Mouse (Mus musculus): ENCODE measurements around the gene Aph1a.
A peak's percentile ranks its signal among the peaks of the same experiment; 100 is the strongest.
"Not testable (repeated sequence)": the region's sequence is repeated elsewhere in the genome, so short reads cannot be mapped to it uniquely, and the experiment has no call there.

Gene Aph1a

GRCm38 (mm10) chr3:95916760-95917159, 23.0 kb downstream of the Aph1a start:
- no peak for DNase-seq (ENCODE audit: low spot score in 2 of 2)

DNA sequence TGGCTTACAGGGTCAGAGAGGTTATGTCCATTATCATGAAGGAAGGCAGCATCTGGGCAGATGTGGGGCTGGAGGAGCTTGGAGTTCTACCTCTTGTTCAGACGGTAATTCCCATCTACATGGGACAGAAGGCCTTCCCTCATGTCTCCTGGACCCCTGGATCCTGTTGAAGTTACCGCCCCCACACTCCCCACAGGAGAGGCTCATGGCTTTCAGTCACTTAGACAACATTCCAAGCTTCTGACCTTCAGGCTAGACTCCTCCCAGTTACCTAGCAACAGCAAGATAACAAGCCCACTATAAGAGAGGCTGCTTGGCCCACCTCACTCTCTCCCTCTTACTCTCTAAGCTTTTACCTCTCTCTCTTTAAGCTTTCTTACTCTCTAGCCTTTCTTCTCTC, 26.8 kb downstream of the Aph1a start:
- not testable (repeated sequence) for DNase-seq (ENCODE audit: low spot score in 2 of 2)

DNA sequence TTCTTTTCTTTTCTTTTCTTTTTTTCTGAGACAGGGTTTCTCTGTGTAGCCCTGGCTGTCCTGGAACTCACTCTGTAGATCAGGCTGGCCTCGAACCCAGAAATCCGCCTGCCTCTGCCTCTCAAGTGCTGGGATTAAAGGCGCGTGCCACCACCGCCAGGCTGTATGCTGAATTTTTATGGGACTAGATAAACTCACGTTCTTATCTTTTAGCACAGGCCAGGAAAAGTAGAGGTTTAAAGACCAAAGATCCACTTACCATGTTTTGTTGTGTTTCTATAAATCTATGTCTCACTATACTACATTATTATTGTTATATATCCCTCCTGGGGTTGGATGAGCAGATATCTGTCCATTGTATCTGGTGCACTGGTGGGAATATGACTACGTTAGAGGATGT, 29.7 kb downstream of the Aph1a start:
- not testable (repeated sequence) for DNase-seq (ENCODE audit: low spot score in 2 of 2)

DNA sequence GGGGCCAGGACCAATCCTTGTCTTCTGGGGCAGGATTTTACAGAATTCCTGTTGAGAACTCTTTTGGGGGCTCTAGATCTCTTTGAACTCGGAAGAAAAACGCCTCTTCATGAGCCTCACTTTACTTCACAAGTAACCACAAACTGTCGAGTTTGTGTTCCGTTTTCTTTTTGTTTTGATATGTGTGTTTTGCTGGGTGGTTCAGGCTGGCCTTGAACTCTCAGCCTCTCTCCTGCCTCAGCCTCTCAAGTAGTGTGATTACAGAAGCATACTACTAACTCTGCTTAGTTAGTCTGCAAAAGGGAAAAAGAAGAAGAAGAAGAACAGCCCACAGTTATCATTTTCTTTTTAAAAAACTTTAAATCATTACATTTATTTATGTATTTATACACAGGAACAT, 30.4 kb downstream of the Aph1a start:
- DNase-seq (ENCODE audit: low spot score in 2 of 2), result no peak

- no peak for DNase-seq (ENCODE audit: low spot score in 2 of 2)
Measured at GRCm38 (mm10) chr3:95925087-95925486, 31.3 kb downstream of the Aph1a start.

DNA sequence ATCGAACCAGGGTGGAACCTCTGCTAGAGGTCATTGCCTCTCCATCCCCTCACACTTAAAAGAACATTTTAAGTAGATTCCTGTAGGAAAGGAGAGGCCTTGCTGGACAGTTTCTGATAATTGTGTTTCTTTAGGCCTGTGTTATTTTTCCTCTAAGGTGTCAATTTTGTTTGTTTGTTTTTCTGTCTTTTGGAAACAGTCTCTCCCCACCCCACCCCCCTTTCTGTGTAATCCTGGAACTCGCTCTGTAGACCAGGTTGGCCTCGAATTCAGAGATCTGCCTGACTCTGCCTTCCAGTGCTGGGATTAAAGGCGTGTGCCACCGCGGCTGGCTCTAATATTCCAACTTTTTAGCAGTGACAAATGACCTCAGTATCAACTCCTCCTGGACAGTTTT, 34.5 kb downstream of the Aph1a start:
- DNase-seq (ENCODE audit: low spot score in 2 of 2), result no peak

DNA sequence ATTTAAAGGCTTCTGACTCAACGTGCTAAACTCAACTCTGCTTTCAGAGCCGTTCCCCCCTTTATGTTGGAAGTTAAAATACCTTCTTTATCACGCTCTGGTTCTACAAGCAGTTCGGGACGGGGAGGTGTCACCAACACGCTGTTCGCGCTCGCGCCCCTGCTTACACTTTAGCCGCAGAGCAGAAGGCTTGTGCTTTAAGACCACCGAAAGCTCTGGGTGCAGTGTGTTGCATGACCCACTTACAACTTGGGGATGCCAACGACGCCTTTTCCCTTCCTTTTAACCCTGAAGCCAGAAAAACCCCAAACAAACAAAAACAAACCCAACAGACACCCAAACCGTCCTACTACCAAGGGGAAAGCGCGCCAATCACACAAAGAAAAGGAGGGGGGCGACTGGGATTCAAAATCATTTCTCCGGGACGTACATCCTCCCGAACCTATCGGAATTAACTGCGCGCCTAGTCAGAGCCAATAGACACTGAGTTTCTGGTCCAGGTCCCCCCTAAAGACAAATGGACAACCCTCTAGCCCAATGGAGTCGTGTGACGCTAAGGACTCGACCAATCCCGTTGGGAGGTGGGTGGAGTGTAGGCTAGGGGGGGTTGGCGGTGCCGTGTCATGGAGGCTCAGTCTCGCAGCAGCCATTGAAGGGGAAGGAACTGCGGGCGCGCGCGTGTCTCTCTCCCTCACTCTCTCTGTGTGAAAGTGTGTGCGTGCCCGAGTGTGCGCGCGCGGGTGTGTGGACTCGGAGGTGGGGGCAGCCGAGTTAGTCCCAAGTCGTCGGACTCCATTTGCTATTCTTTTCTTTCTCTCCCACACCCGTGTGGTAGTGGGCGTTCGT, 35.1 kb downstream of the Aph1a start, which contains the start of gene Anp32e:
TSS of gene Anp32e (plus strand) at position 589 of the 846 bp plus-strand sequence.
- DNase-seq (ENCODE audit: low spot score in 2 of 2), result peak; percentile 96 to 99

- no peak for DNase-seq (ENCODE audit: low spot score in 2 of 2)
Measured at GRCm38 (mm10) chr3:95929581-95930470, 36.1 kb downstream of the Aph1a start.

DNA sequence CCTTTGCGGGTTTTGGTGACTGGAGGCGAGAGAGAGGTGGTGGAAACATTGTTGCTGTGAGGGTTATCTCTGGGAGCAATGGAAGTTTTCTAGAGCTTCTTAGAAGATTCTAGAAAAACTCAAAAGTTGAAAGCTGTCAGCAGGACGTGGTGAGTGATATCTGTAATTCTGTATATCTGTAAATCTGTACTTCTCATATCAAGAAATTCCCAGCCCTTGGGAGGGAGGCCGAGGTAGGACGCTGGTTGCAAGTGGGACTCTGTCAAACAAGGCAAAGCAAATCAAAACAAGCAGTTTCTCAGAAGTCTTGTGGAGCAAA, 36.7 kb downstream of the Aph1a start:
- DNase-seq (ENCODE audit: low spot score in 2 of 2), result no peak

GRCm38 (mm10) chr3:95931471-95931870, 37.7 kb downstream of the Aph1a start:
- DNase-seq (ENCODE audit: low spot score in 2 of 2), result no peak

DNA sequence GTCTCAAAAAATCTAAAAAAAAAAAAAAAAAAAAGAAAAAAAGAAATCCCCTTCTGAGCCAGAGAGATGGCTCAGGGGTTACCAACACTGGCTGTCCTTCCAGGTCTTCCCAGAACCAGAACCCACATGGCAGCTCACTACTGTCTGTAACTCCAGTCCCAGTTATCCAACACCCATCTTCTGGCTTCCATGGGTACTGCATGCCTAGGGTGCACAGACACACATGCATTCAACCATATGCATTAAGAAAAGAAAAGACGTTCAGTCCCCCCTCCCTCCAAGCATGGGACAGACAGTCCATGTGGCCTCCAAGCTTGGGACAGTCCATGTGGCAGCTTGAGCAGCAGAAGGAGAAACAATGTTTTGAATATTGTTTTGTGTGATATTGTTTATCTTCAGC, 38.4 kb downstream of the Aph1a start:
- no peak for DNase-seq (ENCODE audit: low spot score in 2 of 2)

DNA sequence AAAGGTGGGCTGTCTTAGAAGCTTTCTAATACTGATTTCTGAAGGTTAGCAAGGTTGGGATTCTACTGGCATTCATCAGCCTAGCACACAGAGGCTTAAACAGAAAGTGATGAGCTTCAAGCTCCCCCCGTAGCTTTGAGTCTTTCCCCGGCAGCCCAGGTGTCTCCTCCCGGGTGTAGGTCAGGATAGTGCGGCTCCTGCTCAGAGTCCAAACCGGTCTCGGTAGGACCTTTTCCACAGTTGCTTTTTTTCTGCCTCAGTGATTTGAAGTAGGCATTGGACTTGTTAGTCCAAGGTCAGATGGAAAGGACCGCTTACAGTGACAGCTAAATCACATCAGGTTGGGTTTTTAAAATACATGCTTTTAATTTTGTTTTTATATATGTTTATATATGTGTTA, 38.8 kb downstream of the Aph1a start:
- no peak for DNase-seq (ENCODE audit: low spot score in 2 of 2)

DNA sequence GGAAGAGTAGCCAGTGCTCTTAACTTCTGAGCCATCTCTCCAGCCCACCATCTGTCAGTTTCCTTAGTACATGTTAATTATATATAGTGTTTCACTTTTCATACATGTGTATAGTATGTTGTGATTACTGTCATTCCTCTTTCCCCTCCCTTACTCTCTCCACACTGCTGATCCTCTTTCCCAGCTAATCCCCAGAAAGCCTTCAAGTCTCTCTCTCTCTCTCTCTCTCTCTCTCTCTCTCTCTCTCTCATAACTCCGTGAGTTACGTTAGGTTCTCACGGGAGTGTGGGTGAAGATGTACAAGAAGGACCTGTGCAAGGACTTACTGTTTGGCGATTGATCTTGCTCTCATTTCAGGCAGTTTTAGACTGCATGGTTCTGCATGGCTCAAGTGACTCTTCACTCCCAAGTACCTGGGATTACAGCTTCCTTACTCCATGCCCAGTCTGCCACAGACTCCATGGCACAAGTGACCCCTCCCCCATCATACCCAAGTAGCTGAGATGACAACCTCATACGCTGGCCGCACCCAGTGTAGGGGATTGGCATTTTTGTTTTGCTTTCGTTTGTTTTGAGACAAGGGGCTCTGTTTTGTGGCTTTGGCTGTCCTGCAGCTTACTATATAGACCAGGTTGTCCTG, 39.5 kb downstream of the Aph1a start:
- no peak for DNase-seq (ENCODE audit: low spot score in 2 of 2)

DNA sequence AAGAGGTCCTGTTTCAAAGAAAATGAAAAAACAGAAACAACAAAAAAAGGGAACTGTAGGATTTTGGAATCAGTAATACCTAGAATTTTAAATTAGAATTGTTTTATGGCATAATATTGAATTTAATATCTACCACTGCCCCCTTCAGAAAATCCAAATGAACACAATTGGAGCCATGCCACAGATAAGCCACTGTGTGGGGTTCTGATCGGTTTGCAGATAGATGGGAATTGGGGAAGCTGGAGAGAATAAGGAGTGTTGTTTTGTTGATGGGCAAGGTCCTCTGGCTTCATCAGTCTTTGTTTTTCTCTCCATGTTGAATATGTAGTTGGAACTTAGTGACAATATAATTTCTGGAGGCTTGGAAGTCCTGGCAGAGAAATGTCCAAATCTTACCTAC, 40.7 kb downstream of the Aph1a start:
- DNase-seq (ENCODE audit: low spot score in 2 of 2), result no peak

GRCm38 (mm10) chr3:95938217-95938616, 44.4 kb downstream of the Aph1a start:
- DNase-seq (ENCODE audit: low spot score in 2 of 2), result no peak

GRCm38 (mm10) chr3:95938835-95939234, 45.1 kb downstream of the Aph1a start:
- no peak for DNase-seq (ENCODE audit: low spot score in 2 of 2)

GRCm38 (mm10) chr3:95942749-95943148, 49.0 kb downstream of the Aph1a start:
- DNase-seq (ENCODE audit: low spot score in 2 of 2), result no peak

DNA sequence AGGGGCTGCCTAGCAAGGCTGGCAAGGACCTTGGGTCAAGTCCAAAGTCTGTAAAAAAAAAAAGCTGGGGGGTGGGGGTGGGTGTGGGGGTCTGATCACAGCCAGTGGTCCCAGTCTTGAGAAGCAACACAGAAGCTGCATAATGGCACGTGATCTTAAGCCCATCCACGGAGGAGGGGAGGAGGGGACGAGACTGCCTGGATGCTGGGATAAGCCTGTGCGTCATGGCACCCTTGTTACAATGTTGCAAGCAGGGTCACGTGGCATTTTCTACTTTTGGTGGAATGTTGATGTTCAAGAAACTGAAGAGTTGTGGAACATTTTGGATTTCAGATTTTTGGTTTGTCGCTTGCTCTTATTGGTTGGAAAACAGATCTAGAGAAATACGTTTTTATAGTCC, 49.5 kb downstream of the Aph1a start:
- no peak for DNase-seq (ENCODE audit: low spot score in 2 of 2)

DNA sequence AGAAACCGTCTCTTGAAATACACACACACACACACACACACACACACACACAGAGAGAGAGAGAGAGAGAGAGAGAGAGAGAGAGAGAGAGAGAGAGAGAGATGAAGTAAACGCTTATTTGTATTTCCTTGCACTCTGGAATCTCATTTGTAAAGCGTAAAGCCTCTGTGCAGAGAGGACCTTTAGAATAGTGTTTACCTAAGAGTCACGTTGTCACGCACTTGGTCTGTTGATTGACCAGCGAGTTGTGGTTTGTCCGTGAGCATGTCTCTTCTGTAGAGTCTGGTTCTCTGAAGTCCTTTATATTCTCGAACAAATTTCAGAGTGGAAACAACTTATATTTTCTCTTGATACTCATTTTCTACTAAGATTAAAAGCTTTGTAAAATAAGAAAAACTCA, 51.0 kb downstream of the Aph1a start:
- DNase-seq (ENCODE audit: low spot score in 2 of 2), result no peak

- no peak for DNase-seq (ENCODE audit: low spot score in 2 of 2)
Measured at GRCm38 (mm10) chr3:95945731-95946240, 52.0 kb downstream of the Aph1a start.

Data from left cerebral cortex, adult 9 months (tissue).